Comparison of ENCODE assay signal across 8 mouse cellular contexts in the genomic region with DNA sequence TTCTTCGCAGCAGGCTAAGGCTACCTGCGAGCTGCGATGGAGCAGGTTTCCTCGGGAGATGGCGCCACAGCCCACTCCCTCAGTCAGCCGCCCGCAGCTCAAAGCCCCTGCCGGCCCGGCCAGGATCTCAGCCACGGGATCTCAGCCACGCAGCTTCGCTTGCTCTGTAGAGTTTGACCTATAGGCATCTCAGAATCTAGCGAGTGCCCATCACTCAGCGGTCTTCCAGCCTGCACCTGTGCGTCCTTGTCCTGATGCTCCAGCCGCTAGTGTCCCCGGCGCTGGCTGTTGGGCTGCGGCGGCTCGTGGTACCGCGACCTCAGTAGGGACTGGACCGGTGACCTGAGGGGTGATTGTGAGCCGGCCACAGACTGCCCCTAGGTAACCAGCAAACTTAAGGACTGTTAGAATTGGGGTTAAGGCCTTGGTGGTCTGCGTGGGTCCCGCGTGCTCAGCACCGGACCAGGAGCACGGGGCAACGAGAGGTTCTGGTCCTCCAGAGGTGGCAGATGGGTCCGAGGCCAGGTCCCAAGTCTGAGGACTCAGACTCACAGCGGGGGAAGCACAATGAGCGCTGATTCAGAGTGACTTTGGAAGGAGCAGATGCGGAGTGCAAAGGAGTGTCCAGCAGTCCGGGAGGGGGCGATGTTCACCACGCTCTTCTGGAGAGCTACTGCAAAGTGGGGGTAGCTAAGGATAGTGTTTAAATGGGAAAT. TPM values are rescaled to one million over a fixed set of nuclear protein-coding genes. Genes with fewer than 3 reads are reported as not detected.
DNase-seq lines count a peak whose midpoint lies in the region; ATAC-seq lines count a peak whose summit lies in the region.

No protein-coding gene starts in this region.

- peaks cover 86% of the 10 kb centered on the region for H3K27me3 ChIP-seq in hindbrain, embryonic 12.5 days
- H3K27me3 ChIP-seq in liver, embryonic 12.5 days (replicated peaks) = peaks cover 87% of the 10 kb centered on the region
- peaks cover 87% of the 10 kb centered on the region for H3K27me3 ChIP-seq in neural tube, embryonic 15.5 days (replicated peaks)

- ATAC-seq in hindbrain, embryonic 12.5 days (ENCODE audit: low FRiP score) = peak; percentile 64
- no peak; the same call in 1 of the 2 replicates for ATAC-seq in liver, embryonic 12.5 days
- ATAC-seq in neural tube, embryonic 15.5 days (ENCODE audit: low FRiP score) = peak; percentile 55; the same call in 1 of the 2 replicates

- H3K4me2 ChIP-seq in hindbrain, embryonic 12.5 days (replicated peaks) = peak overlapping the region; percentile 71
- peak overlapping the region; percentile 44 for H3K4me2 ChIP-seq in liver, embryonic 12.5 days
- H3K4me2 ChIP-seq in neural tube, embryonic 15.5 days = peak overlapping the region; percentile 72

- peak overlapping the region; percentile 30 for H3K4me3 ChIP-seq in hindbrain, embryonic 12.5 days
- H3K4me3 ChIP-seq in liver, embryonic 12.5 days = no peak overlapping the region
- peak overlapping the region; percentile 36 for H3K4me3 ChIP-seq in neural tube, embryonic 15.5 days (replicated peaks)

- no peaks in the 10 kb centered on the region for H3K36me3 ChIP-seq in hindbrain, embryonic 12.5 days
- no peaks in the 10 kb centered on the region for H3K36me3 ChIP-seq in liver, embryonic 12.5 days
- H3K36me3 ChIP-seq in neural tube, embryonic 15.5 days = no peaks in the 10 kb centered on the region

- no peak overlapping the region for H3K27ac ChIP-seq in hindbrain, embryonic 12.5 days
- no peak overlapping the region for H3K27ac ChIP-seq in liver, embryonic 12.5 days
- H3K27ac ChIP-seq in neural tube, embryonic 15.5 days (replicated peaks) = no peak overlapping the region

- DNase-seq in ES-CJ7 (ENCODE audit: low read depth, low spot score) = peak; percentile 64
- peak; percentile 14 for DNase-seq in brain, adult 2 months (ENCODE audit: low read depth, low spot score)
- no peak for DNase-seq in layer of hippocampus, postnatal 10 days (ENCODE audit: low spot score in 2 of 2)
- no peak for DNase-seq in spleen, postnatal 36 days (ENCODE audit: low spot score in 2 of 2)
- no peak for DNase-seq in right cerebral cortex, postnatal 14 days

- H3K9ac ChIP-seq in hindbrain, embryonic 12.5 days = peak overlapping the region; percentile 23; the same call in 1 of the 2 replicates
- H3K9ac ChIP-seq in liver, embryonic 12.5 days = no peak overlapping the region
- H3K9ac ChIP-seq in neural tube, embryonic 15.5 days (replicated peaks) = 0 out of 2 replicates have a peak overlapping the region, but pooled peaks have one; percentile 1

- peaks cover 7% of the 10 kb centered on the region for H3K4me1 ChIP-seq in hindbrain, embryonic 12.5 days
- H3K4me1 ChIP-seq in liver, embryonic 12.5 days = 0 out of 2 replicates have a peak, but pooled peaks cover 6% of the 10 kb centered on the region
- H3K4me1 ChIP-seq in neural tube, embryonic 15.5 days = peaks cover 8% of the 10 kb centered on the region

- WGBS in hindbrain, embryonic 12.5 days = under 1% methylated on average over 38 of the region's 38 CpGs
- 4% methylated on average over 38 of the region's 38 CpGs for WGBS in liver, embryonic 12.5 days (ENCODE audit: insufficient replicate concordance)
- under 1% methylated on average over 38 of the region's 38 CpGs for WGBS in neural tube, embryonic 15.5 days

- H3K9me3 ChIP-seq in hindbrain, embryonic 12.5 days (replicated peaks) = no peaks in the 10 kb centered on the region
- H3K9me3 ChIP-seq in liver, embryonic 12.5 days (replicated peaks) = no peaks in the 10 kb centered on the region
- H3K9me3 ChIP-seq in neural tube, embryonic 15.5 days (replicated peaks) = no peaks in the 10 kb centered on the region

RNA-seq across cellular contexts. Expression of a gene that starts 10.3 kb away (rescaled TPM):
- polyA plus RNA-seq in hindbrain, embryonic 12.5 days (2016; fragmentation: Nextera tagmentation; extraction: Ambion mirVana) = 1.2 and 2.7 TPM in 2 replicates
- polyA plus RNA-seq in liver, embryonic 12.5 days (2016; fragmentation: Nextera tagmentation; extraction: Ambion mirVana) = 0.26 and 0.32 TPM in 2 replicates
- polyA plus RNA-seq in neural tube, embryonic 15.5 days (2015; fragmentation: Nextera tagmentation; extraction: Ambion mirVana) = 0.35 and 3.5 TPM in 2 replicates
- total RNA-seq in layer of hippocampus, postnatal 10 days (2021) = not detected

Comparison
In these comparisons a context has a peak if more than half of its experiments do, and no peak if none do; other contexts are left out.
1. DNase-seq: peak in ES-CJ7 (single experiment) and brain, adult 2 months (single experiment); none in layer of hippocampus, postnatal 10 days (0 of 2), spleen, postnatal 36 days (0 of 2) and right cerebral cortex, postnatal 14 days (single experiment).
2. Peak in every context shown above with its lines, with median percentiles within 50 percentile points of each other: H3K4me2 ChIP-seq.